Mouse (Mus musculus) layer of hippocampus, adult 9-11 months (tissue): Measurements from ENCODE around the gene Cyb5b.
"Not testable (repeated sequence)": the region's sequence is repeated elsewhere in the genome, so short reads cannot be mapped to it uniquely, and the experiment has no call there.

ENCODE experiments used
- DNase-seq: peaks from one replicate; pipeline ENCODE4 v3.0.0; 2022

Gene Cyb5b

DNA sequence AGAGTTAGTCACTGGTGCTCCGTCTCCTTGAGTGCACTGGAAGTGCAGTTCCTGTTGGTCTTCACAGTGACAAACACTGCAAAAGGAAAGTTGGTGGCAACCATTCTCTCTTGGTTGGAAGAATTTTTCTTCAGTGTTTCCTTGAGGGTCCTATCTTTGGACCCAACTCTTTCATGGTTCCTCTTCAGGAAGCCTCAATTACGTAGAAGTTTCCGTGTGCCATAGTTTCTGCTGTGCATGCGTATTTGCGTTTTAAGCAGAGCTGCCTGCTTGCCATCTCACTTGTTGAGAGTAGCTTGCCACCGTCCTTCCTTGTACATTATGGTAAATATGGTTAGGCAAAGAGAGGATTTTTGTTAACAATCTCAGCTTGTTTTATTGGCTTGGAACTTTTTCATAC lies 30.7 kb downstream of the Cyb5b start:
- DNase-seq = no peak

DNA sequence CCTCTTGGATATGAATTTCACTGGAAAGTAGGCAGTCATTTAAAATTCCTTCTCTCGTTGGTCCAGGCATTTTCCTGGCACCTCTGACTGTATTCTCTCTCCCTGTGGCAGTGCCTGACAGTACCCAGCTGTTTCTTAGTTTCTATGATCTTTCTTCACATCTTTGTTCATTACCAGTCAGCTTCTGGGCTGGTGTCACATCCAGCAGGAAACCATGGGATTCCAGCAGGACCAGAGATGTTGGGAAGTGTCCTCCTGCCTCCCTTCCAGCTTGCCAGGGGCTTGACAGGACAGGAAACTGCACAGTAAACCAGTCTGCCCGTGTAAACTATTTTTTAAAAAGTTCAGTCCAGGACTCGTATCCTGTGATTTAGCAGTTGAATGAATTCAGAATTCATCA lies 34.6 kb downstream of the Cyb5b start:
- DNase-seq = no peak

DNA sequence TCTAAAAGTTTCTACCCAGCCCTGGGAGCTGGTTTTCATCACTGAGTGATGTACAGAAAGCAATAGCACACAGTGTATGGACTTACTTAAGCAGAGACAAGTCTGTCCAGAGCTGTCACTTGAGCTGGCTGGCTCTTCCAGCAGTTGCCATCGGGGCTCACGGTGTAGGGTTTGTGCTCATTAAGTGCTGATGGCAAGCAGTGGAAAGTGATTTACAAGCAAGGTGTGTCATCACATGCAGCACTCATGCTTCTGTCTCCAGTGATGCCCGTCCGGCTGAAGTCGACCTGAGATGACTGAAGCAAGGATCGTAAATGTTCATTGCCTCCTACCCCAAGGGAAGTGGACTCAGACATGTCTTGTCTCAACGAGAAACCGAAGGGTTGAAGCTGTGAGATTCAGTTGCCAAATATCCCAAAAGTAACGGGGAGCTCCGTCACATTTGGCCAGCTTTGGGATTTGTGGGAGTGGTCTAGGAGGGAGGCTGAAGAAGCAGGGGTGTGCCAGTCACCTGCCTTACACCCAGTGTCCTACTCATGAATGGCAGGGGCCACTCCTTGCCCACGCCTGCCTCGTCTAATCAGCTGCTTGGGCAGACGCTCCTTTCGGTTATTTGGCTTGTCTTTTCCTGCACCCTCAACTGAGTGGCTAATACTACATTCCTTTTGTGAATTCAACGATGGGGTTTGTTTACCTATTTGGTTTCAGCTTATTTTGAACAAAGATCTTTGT lies 36.4 kb downstream of the Cyb5b start:
- DNase-seq = no peak

DNA sequence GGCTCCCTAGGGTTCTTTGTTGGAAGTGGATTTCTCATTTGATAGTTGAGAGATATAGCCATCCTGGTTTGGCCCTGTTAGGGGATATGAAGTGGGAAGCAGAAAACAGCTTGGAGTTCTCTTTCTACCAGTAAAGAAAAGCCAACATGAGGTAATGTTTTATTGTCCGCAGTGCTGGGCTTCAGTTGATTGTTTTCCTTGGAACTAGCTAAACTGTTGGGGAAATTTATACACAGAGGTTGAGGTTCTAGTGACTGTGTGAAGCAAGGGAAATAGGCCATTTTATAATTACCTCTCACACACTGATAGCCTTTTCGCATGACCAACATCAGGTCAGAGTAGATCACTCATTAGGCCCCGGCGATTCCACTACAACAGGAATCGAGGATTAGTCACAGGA lies 37.2 kb downstream of the Cyb5b start:
- DNase-seq = no peak

DNA sequence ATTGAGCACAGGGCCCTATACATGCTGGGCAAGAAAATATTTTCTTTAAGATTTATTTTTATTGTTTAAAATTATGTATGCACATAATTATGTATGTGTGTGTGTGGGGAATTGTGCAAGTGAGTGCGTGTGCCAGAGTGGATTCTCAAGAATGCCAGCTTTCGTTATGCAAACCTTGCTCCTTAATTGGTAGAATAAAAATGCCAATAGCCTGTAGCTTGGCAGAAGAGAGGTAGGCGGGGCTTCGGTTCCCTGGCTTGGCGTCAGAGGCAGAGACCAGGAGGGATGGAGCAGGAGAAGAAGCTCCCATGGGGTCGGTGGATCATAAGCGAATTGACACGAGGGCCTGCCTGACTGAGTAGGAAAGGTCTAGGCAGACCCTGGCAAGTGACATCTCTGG lies 42.2 kb downstream of the Cyb5b start:
- no peak for DNase-seq

DNA sequence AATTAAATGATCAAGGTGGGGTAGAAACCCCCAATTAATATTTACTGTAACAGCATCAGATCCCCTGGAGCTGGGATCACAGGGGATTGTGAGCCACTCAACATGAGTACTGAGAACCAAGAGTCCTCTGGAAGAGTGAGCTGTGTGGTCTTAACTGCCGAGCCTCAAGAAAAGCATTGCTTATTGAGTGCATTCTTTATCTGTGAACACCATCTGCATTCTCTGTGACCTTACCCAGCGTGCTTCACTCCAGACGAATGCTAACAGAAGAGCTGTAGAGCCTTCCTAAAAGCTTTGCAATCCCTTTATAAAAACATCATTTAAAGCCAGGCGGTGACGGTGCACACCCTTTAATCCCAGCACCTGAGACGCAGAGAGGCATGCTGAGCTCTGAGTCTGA lies 42.9 kb downstream of the Cyb5b start:
- DNase-seq = no peak

DNA sequence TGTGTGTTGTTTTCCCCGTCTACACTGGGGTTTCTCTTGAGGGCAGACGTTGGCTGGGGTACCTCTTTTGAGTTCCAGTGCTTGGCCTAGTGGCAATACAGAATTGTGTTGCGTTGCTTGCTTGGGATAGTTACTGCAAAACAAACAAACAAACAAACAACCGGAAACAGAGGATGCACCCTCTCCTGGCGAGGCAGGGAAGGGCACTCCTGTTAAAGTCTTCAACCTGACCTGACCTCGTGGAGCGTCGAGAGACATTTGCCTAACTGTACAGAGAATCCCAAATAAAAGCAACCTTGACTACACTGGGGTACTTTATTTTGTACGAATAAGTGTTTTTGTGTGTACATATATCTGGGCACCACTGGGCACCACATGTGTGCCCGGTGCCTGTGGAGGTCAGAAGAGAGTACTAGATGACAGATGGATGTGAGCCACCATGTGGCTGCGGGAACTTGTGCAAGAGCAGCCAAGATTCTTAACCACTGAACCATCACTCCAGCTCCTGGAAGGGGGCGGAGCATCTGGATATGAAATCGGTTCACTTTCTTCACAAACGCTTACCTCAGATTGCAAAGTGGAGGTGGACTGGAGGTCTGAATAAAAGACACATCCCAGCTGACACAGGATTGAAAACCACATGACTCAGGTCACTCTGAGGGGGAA lies 44.5 kb downstream of the Cyb5b start:
- DNase-seq = no peak

DNA sequence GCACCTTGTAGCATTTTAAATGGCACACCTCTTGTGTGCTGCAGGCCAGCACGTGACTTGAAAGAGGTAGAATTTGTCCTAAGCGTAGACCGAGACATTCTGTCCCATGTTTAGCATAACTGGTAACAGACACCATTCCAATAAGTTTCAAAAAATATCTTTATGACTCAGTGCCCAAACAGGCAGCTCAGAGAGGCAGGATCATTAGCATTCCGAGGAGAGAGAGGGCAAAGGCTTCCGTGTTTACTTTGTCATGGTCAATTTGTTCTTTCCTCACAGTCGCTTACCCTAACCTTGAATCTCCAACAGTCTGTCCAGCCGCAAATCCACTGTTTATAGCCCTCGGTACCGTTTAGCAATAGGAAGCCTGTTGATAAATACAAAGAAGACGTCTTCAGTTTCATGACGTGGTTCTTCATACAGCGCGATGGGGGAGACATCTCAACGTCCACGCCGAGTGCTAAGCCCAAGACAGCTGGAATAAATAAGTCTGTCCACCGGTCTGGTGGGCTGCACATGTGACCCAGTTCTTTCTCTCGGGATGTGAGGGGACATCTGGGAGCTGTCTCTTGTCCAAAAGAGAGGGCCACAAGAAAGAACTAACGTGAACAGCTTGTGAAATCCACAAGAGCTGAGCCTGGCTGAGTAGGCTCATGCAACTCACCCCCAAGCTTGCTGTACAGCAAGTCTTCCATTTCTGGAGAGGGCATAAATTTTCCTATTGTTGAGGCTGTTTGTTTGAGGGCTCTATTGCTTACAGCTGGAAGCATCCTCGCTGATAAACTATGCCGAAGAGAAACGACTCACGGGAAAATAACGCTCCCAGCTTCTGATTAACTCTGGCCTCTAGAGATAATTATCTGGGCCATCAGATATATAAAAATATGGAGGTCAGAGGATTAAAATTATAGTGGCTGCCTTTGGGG lies 47.7 kb downstream of the Cyb5b start:
- no peak for DNase-seq

DNA sequence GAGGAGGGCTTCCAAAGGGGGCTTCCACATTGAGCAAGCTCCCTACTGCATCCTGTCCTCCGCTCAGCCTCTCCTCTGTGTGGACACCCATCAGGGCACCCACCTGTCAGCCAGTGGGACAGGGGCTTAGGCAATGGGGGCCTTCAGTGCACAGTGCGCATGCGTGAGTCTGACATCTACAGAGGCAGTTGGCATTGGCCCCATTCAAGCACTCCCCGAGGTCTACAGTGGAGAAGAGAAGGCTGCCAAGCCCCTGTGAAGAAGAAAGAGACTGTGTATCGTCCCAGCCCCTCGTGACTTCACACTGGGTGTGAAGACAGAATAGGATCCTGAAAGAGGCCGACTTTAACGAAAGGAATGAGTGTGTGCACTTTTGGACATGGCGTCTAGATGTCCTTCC lies 54.7 kb downstream of the Cyb5b start:
- DNase-seq = peak; percentile 50

DNA sequence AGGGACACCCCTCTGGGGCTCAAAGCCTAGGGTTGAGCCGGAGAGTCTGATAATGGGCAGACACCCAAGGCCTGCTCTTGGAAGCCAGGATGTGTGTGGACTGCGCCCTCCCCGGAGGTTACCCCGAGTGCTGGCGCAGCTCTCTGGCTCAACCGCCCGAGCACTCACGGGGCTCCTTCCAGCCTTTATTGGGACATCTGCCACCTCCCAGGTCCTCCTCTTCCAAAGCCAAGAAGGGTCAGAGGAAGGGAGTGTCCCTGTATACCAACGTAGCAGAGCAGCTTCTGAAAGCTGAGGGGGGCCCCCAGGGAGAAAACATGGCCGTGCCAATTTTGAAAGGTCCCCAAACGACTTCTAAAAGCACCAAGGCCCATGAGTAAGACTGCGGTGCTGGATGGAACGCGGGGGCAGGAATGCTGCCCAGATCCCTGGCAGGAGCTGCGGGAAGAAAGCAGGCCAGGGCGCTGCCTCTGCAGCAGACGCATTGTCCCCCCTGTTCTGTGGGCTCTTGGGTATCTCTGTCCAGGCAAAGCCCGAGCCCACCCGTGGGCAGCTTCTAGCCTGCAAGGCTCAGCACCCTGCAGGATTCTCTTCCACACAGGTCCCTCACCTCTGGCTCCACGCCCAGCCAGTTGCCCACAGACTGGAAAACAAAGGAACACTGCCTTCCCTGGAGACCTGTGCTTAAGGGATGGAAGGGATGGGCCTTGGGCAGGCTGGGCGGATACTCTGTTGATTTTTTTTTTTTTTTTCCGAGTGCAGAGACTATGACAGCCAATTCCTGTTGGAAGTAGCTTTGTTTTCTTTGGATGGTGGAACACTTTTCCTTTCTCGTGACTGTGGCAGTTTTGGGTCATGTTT lies 55.5 kb downstream of the Cyb5b start:
- DNase-seq = peak; percentile 66

DNA sequence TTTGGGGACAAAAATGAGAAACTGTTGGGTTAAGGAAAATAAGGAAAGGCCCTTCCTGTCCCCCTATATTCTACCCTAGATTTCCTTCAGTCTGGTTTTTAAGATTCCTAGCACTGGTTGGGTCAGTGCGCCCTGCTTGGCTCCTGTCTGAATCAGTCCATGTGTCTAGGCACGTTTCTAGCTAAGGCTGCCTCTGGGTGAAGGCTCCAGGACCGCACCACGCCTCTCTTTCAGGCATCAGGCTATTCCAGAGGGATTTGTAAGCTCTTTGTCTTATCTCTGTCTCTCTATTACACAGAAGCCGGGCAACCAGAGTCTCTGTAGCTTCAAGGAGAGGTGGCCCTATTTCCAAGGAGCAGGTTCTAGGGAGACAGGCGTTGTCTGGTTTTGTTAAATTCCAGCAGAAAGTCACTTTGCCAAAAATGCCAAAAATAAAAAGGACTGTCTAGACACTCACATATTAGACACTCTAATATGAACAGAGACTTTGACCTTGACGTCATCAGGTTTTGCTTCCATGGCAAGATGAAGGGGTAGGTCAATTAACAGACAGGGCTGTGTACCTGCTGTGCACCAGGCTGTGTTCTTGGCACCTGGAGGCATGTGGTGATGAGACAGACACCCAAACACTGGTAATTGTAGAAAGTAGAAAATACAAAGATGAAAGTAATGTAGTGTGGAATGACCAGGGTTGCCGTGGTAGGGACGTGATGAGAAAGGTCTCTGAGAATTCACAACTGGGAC lies 56.5 kb downstream of the Cyb5b start:
- no peak for DNase-seq

DNA sequence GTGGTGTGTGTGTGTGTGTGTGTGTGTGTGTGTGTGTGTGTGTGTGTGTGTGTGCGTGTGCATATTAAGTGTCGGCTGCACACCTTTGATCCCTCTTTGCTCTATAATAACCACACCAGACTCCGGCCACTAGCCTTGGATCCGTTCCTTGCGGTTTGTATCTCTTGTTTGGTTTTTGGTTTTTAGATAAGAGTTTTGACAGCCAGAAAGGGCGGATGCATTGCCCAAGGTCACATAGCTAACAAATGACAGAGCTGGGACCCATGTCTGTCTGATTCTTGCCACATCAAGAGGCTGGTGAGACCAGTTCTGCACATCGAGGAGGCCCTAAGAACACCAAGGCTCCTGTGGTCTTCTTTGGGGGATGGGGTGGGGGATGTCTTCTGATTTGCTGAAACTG lies 58.7 kb downstream of the Cyb5b start:
- no peak for DNase-seq

DNA sequence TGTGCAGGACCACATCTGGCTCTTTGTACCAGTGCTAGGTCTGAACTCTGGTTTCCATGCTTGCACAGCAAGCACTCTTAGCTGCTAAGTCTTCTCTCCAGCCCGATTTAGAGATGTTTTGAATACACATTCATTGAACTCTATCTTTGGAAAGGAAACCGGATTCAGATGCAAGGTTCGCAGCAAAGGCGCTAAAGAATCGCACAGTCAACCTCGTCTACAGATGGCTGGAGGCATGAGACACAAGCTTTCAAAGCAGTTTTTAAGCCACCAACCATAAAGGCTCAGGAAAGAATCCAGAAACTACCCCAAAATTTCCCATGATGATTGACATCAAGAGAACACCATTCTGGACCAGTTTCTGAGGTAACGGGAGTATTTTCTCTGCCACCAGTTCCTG lies 61.6 kb downstream of the Cyb5b start:
- no peak for DNase-seq

DNA sequence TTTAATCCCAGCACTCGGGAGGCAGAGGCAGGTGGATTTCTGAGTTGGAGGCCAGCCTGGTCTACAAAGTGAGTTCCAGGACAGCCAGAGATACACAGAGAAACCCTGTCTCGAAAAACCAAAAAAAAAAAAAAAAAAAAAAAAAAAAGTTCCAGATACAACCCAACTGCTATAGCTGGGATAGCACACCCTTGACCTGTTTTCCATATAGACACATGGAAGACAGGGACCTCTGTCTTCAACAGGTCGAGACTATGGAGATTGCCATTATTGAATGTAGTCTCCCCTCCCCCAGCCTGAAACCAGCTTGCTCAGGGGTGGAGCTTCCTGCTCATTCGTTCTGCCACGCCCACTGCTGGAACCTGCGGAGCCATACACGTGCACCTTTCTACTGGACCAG lies 66.8 kb downstream of the Cyb5b start:
- not testable (repeated sequence) for DNase-seq

DNA sequence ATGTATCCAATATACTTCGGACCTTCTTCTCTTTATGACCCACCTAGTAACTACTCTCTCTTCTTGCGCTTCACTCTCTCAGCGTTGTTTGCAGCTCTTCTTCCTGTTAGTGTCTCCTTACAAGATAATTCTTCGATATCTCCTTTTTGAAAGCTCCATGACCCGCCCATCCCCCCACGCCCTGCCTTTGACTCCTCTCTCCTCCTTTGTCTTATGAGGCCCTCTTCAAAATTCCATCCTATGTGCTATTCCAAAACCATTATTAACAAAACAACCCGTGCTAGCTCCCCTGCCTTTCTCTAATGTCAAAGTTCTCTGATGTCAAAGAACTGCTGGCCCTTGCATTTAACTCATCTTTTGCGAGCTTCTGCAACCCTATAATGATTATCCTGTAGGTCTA lies 67.7 kb downstream of the Cyb5b start:
- DNase-seq = no peak

DNA sequence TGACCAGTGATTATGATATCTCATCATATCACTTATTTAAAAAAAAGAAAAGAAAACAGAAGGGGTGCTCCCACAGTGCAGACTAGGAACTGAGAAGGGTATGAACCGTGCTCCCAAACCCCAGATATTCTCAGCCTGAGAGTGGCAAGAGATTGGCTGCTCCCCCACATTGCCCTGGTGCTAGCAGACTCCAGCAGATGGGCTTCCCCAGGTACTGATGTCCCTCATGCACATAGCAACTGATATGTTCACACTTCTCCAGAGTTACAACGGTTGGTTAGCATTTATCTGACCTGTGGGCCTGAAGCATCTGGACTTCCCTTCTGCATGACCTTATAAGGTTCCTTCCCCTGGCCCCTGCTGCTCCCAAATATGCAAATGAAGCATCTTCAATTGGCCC lies 68.6 kb downstream of the Cyb5b start:
- no peak for DNase-seq

DNA sequence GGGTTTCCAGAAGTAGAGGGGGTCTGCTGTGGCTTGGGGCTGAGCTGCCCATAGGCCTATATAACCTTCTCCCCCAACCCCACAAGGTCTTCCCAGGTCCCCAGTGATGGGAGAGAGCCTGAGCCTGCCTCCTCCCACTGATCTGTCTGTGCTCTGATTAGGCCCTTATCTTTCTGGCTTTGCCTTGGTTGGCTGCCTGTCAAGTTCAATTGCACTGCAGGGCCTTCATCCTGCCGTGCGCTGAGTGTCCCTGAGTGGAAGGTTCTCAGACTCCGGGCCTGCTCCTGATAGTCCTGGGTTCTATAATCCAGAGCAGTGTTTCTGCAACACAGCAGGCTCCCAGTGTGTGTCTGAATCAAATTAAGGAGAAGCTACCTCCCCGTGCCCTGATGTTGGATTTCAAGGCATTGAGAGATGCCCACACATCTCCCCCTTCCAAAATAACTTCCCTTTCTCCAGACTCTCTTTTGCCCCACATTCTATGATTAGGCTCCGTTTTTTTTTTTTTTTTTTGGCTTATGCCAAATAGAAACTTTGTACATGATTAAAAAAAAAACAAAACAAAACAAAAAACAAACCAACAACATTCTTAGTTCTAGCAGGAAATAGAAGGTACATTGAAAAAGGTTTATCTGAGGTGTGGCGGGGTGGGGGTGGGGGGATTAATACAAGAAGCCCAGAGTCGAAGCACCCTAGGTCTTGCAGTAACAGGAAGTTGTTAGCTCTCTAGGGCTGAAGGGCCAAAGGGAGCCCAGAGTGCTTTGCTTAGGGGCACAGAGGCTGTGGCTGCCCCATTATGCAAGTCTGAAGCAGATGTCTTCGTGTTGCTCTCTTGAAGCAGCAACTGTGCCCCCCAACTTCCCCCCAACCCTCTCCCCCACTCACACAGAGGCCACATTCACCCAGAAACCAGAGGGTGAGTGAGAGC lies 71.7 kb downstream of the Cyb5b start:
- no peak for DNase-seq

DNA sequence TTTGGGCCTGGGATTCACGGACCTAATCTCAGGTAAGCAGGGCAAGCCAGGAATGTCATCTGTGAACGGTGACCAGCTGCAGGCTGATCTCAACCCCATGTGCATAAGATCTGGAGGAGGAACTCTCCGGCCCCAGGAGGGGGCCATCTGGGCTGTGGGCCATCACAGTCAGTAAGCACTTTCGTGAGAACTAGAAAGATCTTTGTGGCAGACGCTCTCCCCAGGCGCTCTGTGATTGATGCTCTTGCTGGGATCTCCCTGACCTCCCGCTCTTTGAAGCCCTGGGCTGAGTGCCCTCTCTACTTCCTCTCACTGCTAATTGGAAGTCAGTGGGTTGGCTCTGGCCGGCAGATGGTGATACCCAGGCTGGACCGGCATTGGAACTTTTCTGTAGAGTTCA lies 75.7 kb downstream of the Cyb5b start:
- no peak for DNase-seq

DNA sequence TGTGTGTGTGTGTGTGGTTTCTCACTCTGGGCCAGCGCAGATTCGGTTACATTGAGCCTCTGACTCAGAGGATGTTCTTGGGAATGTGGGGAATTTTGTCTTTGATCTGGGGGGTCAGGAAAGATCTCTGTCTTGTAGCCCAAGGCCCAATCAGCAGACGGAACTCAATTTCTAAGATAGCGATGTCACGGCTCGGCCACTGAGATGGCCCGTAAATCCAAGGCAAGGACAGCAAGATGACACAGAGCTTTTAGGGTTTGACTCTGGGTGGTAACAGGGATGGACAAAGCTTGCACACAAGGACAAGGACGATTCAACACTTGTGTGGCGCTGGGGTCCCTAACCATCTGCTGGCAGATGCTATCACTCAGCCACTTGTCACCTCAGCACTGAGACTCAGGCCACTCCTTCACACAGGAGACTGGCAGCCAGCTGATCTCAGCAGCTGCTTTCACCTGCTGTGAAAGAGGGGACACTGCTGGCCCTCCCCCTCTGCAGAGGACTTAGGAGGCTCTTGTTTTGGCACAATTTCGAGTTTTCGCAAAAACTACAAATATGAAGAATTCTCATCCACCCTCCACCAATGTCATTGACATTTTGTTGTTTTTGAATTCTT lies 76.7 kb downstream of the Cyb5b start:
- no peak for DNase-seq

DNA sequence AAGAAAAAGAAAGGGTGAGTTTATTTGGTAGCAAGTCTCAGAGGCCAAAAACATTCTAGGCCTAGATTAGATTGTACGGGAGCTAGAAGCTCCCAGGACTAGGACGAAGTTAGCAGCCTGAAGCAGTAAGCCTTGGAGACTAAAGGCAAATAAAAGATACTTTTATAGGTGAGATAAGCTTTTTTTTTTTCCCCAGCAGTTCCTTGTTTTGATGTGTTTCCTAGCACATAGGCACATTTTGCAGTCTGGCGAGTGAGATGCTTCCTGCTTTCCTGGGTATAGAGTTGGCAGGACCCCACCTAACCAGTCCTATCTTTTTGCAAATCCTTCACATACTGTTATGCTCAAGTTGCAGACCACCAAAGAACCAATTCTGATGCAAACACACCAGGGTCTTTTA lies 82.8 kb downstream of the Cyb5b start:
- no peak for DNase-seq
